Comparison of ENCODE assay signal across 22 mouse cellular contexts in the genomic region with DNA sequence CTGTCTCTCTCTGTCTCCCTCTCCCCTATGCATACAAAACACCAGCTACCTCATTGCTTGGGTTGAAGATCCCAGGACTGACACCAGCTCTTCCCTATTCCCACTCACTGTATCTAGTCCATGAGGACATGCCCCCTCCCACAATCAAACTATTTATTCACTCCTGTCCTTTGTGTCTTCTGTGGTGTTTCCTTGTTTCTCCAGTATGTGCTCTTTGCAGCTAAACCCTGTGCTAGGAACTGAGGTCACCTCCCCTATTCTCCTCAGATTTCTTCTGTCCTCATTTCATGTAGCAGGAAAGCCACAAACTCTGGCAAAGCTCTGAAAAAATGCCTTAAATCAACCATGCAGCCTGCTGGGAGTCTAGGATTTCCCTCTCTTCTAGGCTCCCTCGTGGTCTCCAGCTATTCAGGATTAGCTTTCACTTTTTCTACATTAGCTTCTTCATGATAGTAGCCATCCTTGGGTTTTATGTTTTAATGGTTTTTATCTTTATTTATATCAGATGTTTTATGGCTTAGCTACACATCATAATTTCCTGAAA.
"Had no signal": no experiment of that assay in that cellular context is flagged by ENCODE, and none has a peak within 500 bp of the region (broad histone marks: within the 10 kb centered on the region; RNA-seq: fewer than 3 reads in every experiment).

No protein-coding gene starts in this region.

- ATAC-seq: lung, postnatal 0 days; midbrain, embryonic 15.5 days had no signal

- H3K4me2 ChIP-seq: limb, embryonic 12.5 days; liver, embryonic 13.5 days; lung, embryonic 14.5 days; midbrain, embryonic 12.5 days; midbrain, embryonic 15.5 days; neural tube, embryonic 12.5 days; neural tube, embryonic 15.5 days had no signal

- H3K4me1 ChIP-seq: limb, embryonic 12.5 days; liver, embryonic 13.5 days; midbrain, embryonic 12.5 days; midbrain, embryonic 15.5 days; neural tube, embryonic 12.5 days; neural tube, embryonic 15.5 days had no signal

- H3K9me3 ChIP-seq: limb, embryonic 12.5 days; liver, embryonic 13.5 days; midbrain, embryonic 12.5 days; midbrain, embryonic 15.5 days; neural tube, embryonic 12.5 days; neural tube, embryonic 15.5 days had no signal

- H3K27ac ChIP-seq: layer of hippocampus, adult 2 months; left cerebral cortex, adult 2 months; limb, embryonic 12.5 days; liver, embryonic 13.5 days; macrophage; midbrain, embryonic 12.5 days; midbrain, embryonic 15.5 days; neural tube, embryonic 12.5 days; neural tube, embryonic 15.5 days; stomach, postnatal 0 days had no signal

- DNase-seq: kidney, adult 18-20 months; kidney, postnatal 10 days; layer of hippocampus, adult 9-11 months; liver; liver, embryonic 13.5 days; lung, embryonic 14.5 days; right cerebral cortex, adult 18-20 months; right cerebral cortex, postnatal 14 days; right cerebral cortex, postnatal 4 days; thymus, adult 2 months; thymus, postnatal 14 days; thymus, postnatal 4 days had no signal

- H3K27me3 ChIP-seq: limb, embryonic 12.5 days; liver, embryonic 13.5 days; midbrain, embryonic 12.5 days; midbrain, embryonic 15.5 days; neural tube, embryonic 12.5 days; neural tube, embryonic 15.5 days had no signal

- H3K4me3 ChIP-seq: layer of hippocampus, adult 2 months; left cerebral cortex, adult 2 months; limb, embryonic 12.5 days; liver, embryonic 13.5 days; midbrain, embryonic 12.5 days; midbrain, embryonic 15.5 days; neural tube, embryonic 12.5 days; neural tube, embryonic 15.5 days had no signal

- H3K9ac ChIP-seq: limb, embryonic 12.5 days; liver, embryonic 13.5 days; lung, embryonic 14.5 days; midbrain, embryonic 12.5 days; midbrain, embryonic 15.5 days; neural tube, embryonic 12.5 days; neural tube, embryonic 15.5 days had no signal

- H3K36me3 ChIP-seq: limb, embryonic 12.5 days; liver, embryonic 13.5 days; midbrain, embryonic 12.5 days; midbrain, embryonic 15.5 days; neural tube, embryonic 12.5 days; neural tube, embryonic 15.5 days had no signal
